Mouse (Mus musculus): ENCODE data around the gene Olfr827. TPM values are rescaled to one million over a fixed set of nuclear protein-coding genes. Genes with fewer than 3 reads are reported as not detected.

Gene Olfr827
- not detected in 2 replicates for polyA plus RNA-seq (2012; ENCODE audit: insufficient read depth, insufficient read length, missing spikeins)

GRCm38 (mm10) chr10:130214303-130214702 is at the start of gene Olfr827:
Gene Olfr827 (minus strand): TSS chr10:130214403.
- Histone ChIP-seq H3K4me1 (ENCODE audit: control insufficient read depth, insufficient read depth, insufficient read length, low read length) (no peaks in the 10 kb centered on the region), H3K27ac (replicated peaks; ENCODE audit: low read depth, low read length) (no peak within 1 kb of the TSS), H3K4me3 (ENCODE audit: insufficient read depth, low read depth, low read length) (no peak within 1 kb of the TSS)

- Histone ChIP-seq H3K4me1 (ENCODE audit: control insufficient read depth, insufficient read depth, insufficient read length, low read length) (no peaks in the 10 kb centered on the region), H3K4me3 (ENCODE audit: insufficient read depth, low read depth, low read length) (no peak overlapping the region), H3K27ac (replicated peaks; ENCODE audit: low read depth, low read length) (no peak overlapping the region)
Measured at GRCm38 (mm10) chr10:130263203-130263602, 49.0 kb upstream of the Olfr827 start.

- H3K27ac ChIP-seq (replicated peaks; ENCODE audit: low read depth, low read length), result no peak overlapping the region
- no peaks in the 10 kb centered on the region for H3K4me1 ChIP-seq (ENCODE audit: control insufficient read depth, insufficient read depth, insufficient read length, low read length)
- no peak overlapping the region for H3K4me3 ChIP-seq (ENCODE audit: insufficient read depth, low read depth, low read length)
Measured at GRCm38 (mm10) chr10:130259483-130259882, 45.3 kb upstream of the Olfr827 start.

GRCm38 (mm10) chr10:130244271-130244670 is 30.1 kb upstream of the Olfr827 start:
- H3K27ac ChIP-seq (replicated peaks; ENCODE audit: low read depth, low read length), result no peak overlapping the region
- H3K4me1 ChIP-seq (ENCODE audit: control insufficient read depth, insufficient read depth, insufficient read length, low read length), result no peaks in the 10 kb centered on the region
- H3K4me3 ChIP-seq (ENCODE audit: insufficient read depth, low read depth, low read length), result no peak overlapping the region

- Histone ChIP-seq H3K4me1 (ENCODE audit: control insufficient read depth, insufficient read depth, insufficient read length, low read length) (no peaks in the 10 kb centered on the region), H3K27ac (replicated peaks; ENCODE audit: low read depth, low read length) (no peak overlapping the region), H3K4me3 (ENCODE audit: insufficient read depth, low read depth, low read length) (no peak overlapping the region)
Measured at GRCm38 (mm10) chr10:130238318-130239209, 24.4 kb upstream of the Olfr827 start.

GRCm38 (mm10) chr10:130234576-130234975 is 20.4 kb upstream of the Olfr827 start:
- H3K27ac ChIP-seq (replicated peaks; ENCODE audit: low read depth, low read length), result no peak overlapping the region
- H3K4me1 ChIP-seq (ENCODE audit: control insufficient read depth, insufficient read depth, insufficient read length, low read length), result no peaks in the 10 kb centered on the region
- no peak overlapping the region for H3K4me3 ChIP-seq (ENCODE audit: insufficient read depth, low read depth, low read length)

GRCm38 (mm10) chr10:130232117-130232516 is 17.9 kb upstream of the Olfr827 start:
- Histone ChIP-seq H3K27ac (replicated peaks; ENCODE audit: low read depth, low read length) (no peak overlapping the region), H3K4me3 (ENCODE audit: insufficient read depth, low read depth, low read length) (no peak overlapping the region), H3K4me1 (ENCODE audit: control insufficient read depth, insufficient read depth, insufficient read length, low read length) (no peaks in the 10 kb centered on the region)

GRCm38 (mm10) chr10:130229584-130229983 is 15.4 kb upstream of the Olfr827 start:
- no peak overlapping the region for H3K4me3 ChIP-seq (ENCODE audit: insufficient read depth, low read depth, low read length)
- no peaks in the 10 kb centered on the region for H3K4me1 ChIP-seq (ENCODE audit: control insufficient read depth, insufficient read depth, insufficient read length, low read length)
- no peak overlapping the region for H3K27ac ChIP-seq (replicated peaks; ENCODE audit: low read depth, low read length)

- no peaks in the 10 kb centered on the region for H3K4me1 ChIP-seq (ENCODE audit: control insufficient read depth, insufficient read depth, insufficient read length, low read length)
- H3K27ac ChIP-seq (replicated peaks; ENCODE audit: low read depth, low read length), result no peak overlapping the region
- no peak overlapping the region for H3K4me3 ChIP-seq (ENCODE audit: insufficient read depth, low read depth, low read length)
Measured at GRCm38 (mm10) chr10:130228246-130228645, 14.0 kb upstream of the Olfr827 start.

GRCm38 (mm10) chr10:130225034-130225433 is 10.8 kb upstream of the Olfr827 start:
- Histone ChIP-seq H3K27ac (replicated peaks; ENCODE audit: low read depth, low read length) (no peak overlapping the region), H3K4me3 (ENCODE audit: insufficient read depth, low read depth, low read length) (no peak overlapping the region), H3K4me1 (ENCODE audit: control insufficient read depth, insufficient read depth, insufficient read length, low read length) (no peaks in the 10 kb centered on the region)

GRCm38 (mm10) chr10:130184086-130184485 is 30.1 kb downstream of the Olfr827 start, which contains the start of gene Olfr826:
Gene Olfr826 (minus strand): TSS chr10:130184186.
- Histone ChIP-seq H3K27ac (replicated peaks; ENCODE audit: low read depth, low read length) (no peak within 1 kb of the TSS), H3K4me1 (ENCODE audit: control insufficient read depth, insufficient read depth, insufficient read length, low read length) (no peaks in the 10 kb centered on the region), H3K4me3 (ENCODE audit: insufficient read depth, low read depth, low read length) (no peak within 1 kb of the TSS)

GRCm38 (mm10) chr10:130166666-130167065 is 47.5 kb downstream of the Olfr827 start, which contains the start of gene Olfr825:
Gene Olfr825 (minus strand): TSS chr10:130166766.
- H3K4me1 ChIP-seq (ENCODE audit: control insufficient read depth, insufficient read depth, insufficient read length, low read length), result no peaks in the 10 kb centered on the region
- no peak within 1 kb of the TSS for H3K27ac ChIP-seq (replicated peaks; ENCODE audit: low read depth, low read length)
- no peak within 1 kb of the TSS for H3K4me3 ChIP-seq (ENCODE audit: insufficient read depth, low read depth, low read length)

GRCm38 (mm10) chr10:130165196-130165595 is 49.0 kb downstream of the Olfr827 start:
- no peak overlapping the region for H3K4me3 ChIP-seq (ENCODE audit: insufficient read depth, low read depth, low read length)
- no peaks in the 10 kb centered on the region for H3K4me1 ChIP-seq (ENCODE audit: control insufficient read depth, insufficient read depth, insufficient read length, low read length)
- H3K27ac ChIP-seq (replicated peaks; ENCODE audit: low read depth, low read length), result no peak overlapping the region
